Mouse (Mus musculus): ENCODE results near the gene Myl9.

DNA sequence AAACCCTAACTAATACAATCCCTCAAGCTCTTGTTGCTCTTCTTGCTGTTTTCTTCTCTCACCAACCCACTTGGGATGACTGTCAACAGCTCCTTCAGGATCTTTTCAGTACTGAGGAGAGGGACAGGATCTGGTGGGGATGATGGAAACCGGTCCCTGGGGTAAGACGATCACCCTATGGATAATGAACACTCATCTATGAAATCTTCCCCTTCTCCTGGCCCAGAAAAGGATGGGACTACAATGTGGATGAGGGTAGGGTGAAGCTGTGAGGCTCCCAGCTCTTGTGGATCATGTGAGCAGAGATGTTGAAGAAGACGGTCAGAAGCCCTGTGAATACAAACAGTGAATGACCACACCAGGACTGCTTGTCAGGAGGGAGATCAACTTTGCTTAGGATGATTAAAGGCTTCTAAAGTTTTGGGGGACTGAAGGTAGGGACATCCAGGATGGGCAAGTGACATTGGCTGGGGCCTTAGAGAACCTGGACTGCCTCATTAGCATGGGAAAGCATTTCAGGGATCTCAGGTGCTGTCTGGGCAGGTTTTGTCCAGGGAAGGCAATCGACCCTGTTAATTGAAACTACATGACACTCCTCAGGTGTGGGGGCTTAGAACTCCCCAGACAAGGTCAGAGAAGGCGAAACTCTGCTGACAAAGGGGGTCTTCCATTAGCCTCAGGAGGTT is 12.0 kb downstream of the Myl9 start:
- TF ChIP-seq CTCF (IDR thresholded peaks at IDR 0.05; ENCODE audit: low read depth, low read length) (no peak), POLR2A (IDR thresholded peaks at IDR 0.05; ENCODE audit: insufficient read depth, low read length) (no peak)
